Mouse (Mus musculus) testis, adult 2 months (tissue): ENCODE measurements at regions not wholly inside any gene's neighbourhood (a gene's known extent, or its start where the extent isn't known, plus 50 kb on each side); places are given as distances from the start of the nearest gene placed in this dataset.

Experiments used
- CTCF ChIP-seq: fragments of 200-500 bp; IDR thresholded peaks from 2 replicates; pipeline ENCODE4 v1.5.1; 2012; ENCODE audit warnings: low read depth, mild to moderate bottlenecking, inconsistent platforms, low read length, moderate library complexity; ENCODE audit not compliant: control insufficient read depth, insufficient read depth, insufficient replicate concordance
- POLR2A ChIP-seq: fragments of 200-500 bp; IDR thresholded peaks from 2 replicates; pipeline ENCODE4 v1.6.1; 2012; ENCODE audit warnings: low read depth, mild to moderate bottlenecking, inconsistent platforms, low read length, moderate library complexity; ENCODE audit not compliant: control insufficient read depth

- TF ChIP-seq POLR2A = no peak
- TF ChIP-seq CTCF = no peak
Measured at GRCm38 (mm10) chr9:47353017-47353416, 177.0 kb upstream of the Cadm1 start.
